Mouse (Mus musculus) adrenal gland, adult 8-10 months (tissue): ENCODE results near the gene Cdc42se1. TPM values are rescaled to one million over a fixed set of nuclear protein-coding genes. Genes with fewer than 3 reads are reported as not detected.
"Not testable (repeated sequence)": the region's sequence is repeated elsewhere in the genome, so short reads cannot be mapped to it uniquely, and the experiment has no call there.

ENCODE experiments used
- DNase-seq: peaks from one replicate; pipeline ENCODE4 v3.0.0; 2022
- total RNA-seq, 4 experiments: library from RNA; stranded (reverse); gene quantifications; 2 replicates each; pipeline ENCODE4 v1.2.4; 2022

Gene Cdc42se1
- total RNA-seq: 100 to 1,000 TPM in 2 of 4 experiments, 10 to 100 TPM in 2; 81.4 to 119 (median 97.4) TPM

GRCm38 (mm10) chr3:95228148-95228893 is at the start of gene Cdc42se1:
TSS of gene Cdc42se1 (plus strand) at chr3:95228732.
- DNase-seq: peak; percentile 84

DNA sequence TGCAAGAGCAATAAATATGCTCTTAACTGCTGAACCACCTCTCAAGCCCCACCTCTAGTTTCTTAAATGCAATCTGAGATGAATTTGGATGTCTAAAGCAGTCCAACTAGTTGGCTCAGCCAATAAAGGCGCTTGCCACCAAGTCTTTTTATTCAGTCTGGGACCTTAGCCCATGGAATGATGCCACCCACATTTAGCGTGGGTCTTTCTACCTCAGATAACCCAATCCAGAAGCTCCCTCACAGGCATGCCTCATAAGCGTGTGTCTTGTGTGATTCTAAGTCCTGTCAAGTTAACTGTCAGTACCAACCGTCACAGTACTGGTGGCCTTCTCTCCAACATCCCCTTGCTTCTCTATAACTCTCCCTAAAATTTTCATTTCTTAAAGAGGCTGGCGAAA is 49.6 kb upstream of the Cdc42se1 start:
- no peak for DNase-seq

- no peak for DNase-seq
Observed at GRCm38 (mm10) chr3:95179890-95180289, 48.6 kb upstream of the Cdc42se1 start.

DNA sequence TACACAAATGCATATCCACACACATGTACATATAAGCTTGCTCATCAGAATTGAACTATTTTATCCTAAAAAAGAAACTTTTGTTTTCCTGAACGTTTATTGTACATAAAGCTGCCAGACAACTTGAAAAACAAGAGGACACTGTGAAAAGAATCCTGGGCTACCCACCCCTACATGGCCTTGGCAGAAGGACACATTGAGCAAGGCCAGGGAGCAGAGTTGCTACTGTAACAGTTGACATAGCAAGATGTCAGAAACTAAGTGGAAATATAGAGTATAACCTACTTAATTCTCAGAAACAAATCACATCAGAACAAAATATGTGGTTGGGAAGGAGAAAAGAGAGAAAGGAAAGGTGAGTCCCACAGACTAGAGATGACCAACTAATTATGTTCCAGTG is 46.7 kb upstream of the Cdc42se1 start:
- peak; percentile 46 for DNase-seq

DNA sequence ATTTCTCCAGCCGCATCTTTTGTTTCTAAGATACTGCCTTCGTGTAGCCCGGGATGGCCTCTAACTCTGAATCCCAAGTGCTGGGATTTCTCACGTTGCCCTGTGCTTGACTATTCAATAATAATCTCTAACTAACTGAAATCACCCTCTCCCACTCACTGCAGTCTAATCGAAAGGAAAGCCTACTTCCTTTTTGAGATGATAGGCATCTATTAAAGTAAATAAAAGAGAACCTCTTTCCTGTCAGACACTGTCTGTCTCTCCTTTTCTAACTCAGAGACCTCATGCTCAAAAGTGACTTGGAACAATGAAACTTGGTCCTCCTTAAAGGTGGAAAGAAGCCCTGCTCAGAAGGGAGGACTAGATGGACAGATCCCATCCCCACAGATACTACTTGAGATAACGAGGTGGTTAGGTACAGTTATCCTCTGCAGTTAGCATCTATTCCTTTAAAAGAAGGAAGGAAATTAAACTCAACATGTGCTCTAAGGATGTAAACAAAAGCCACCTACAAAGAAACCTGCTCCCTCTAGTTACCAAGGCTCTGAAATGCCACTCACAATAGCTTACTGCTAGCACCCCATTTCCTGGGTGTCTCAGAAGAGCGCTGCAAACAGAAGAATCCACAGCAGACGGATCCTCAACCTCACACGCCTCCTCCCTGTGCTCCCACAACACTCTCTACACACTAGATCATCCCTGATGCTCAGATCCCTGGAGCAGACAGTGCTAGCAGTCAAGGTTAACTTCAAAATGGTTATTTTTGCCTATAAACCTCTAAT is 43.5 kb upstream of the Cdc42se1 start:
- no peak for DNase-seq

DNA sequence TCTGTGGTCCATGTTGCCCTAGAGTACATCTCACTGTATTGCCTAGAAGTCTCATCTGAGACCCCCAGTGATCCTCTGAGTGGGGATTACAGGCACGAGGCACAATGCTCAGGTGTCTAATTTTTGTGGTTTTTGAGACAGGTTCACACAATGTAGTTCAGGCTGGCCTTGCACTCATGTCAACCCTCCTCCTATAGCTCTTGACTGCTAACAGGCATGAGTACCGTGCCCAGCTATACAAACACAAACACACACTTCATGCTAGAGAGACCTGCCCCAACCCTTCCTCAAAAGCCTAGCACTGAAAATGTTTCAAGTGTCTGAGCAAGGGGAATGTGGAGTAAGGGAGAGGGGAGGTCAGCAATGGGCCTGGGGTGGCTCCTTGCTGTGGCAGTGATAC is 42.4 kb upstream of the Cdc42se1 start:
- DNase-seq: no peak

- no peak for DNase-seq
Observed at GRCm38 (mm10) chr3:95186888-95187287, 41.6 kb upstream of the Cdc42se1 start.

DNA sequence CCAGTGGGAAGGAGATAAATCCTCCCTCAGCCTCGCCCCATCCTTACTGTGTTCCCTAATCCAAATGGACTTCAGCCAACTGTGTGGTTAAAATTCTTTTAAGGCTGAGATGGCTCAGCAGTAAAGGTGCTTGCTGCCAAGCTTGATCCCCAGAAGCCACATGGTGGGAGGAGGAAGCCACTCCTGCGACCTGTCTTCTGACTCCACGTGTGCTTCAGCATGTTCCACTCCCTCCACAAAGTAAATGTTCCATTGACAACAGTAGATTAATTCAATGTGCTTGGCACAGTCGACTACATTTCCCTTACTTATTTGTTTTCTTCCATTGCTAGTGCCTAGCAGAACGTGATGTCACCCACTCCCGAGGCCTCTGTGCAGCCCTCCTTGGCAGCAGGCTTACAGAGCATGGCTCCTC is 33.8 kb upstream of the Cdc42se1 start:
- DNase-seq: no peak

DNA sequence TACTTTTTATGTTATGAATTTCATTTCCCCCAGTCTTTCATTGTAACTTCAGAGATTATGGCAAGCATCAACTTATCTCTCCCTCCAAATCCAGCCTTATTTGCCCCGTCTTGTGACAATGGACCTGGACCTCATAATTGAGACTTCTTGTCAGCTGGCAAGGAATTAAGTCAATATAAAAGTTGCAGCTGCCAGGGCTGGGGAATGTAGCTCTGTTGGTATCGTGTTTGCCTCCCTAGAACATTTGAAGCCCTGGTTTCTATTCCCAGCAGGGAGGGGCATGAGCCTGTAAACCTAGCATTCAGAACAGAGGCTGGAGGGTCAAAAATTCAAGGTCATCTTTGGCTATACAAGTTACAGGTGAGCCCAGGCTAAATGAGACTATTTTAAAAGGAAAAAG is 32.8 kb upstream of the Cdc42se1 start:
- DNase-seq: no peak

- DNase-seq: no peak
Observed at GRCm38 (mm10) chr3:95199101-95199500, 29.4 kb upstream of the Cdc42se1 start.

DNA sequence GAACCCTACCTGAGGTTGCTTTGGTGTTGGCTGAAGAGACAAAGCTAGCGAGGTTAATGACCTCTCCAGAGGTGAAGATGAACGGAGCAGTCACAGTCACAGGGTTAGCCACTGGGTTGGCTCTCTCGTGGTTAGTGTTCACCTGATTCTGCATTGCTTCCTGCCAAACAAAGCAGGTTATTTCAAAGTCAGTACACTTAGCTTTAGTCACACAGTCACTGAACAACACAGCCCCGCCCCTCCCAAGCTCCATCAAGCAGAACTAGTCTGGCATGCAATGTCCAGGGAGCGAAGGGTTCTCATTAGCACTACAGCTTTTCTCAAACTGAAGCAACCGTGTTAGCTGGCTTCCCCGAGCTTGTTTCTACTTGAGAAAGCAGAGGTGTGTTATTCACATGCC is 28.4 kb upstream of the Cdc42se1 start:
- DNase-seq: no peak

GRCm38 (mm10) chr3:95200562-95200961 is 28.0 kb upstream of the Cdc42se1 start:
- no peak for DNase-seq

DNA sequence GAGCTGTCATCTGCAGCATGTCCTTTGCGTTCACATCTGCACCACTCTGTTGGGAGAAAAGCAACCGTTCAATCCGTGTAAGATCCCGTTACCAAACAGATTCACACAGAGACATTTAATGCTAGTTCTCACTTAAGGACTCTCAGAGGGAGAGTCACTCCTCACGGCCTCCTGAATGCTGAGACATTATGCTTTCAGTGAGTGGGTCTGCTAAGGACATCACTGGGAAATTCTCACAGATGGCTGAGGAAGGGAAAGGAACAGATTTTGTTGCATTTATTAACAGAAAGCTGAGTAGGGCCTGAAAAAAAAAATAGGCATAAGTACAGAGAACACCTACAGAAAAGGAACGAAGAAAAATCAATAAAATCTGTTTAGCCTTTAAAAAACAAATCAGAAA is 24.7 kb upstream of the Cdc42se1 start:
- DNase-seq: no peak

GRCm38 (mm10) chr3:95208286-95208685 is 20.2 kb upstream of the Cdc42se1 start:
- no peak for DNase-seq

DNA sequence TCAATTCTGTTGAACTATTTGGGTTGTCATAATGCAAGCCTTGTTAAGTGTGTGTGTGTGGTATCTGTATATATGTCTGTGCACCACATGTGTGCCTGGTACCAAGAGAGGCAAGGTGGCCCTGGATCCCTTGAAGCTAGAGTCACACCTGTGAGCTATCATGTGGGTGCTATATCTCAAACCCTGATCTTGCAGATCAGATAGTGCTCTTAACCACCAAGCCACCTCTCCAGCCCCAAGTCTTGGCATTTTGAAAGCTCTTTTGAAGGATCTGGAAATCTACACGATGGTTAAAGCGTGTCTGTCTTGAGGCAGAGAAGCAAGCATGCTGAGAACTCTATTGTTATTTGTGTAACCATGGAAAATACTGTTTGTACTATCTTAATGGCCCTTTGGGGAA is 17.9 kb upstream of the Cdc42se1 start:
- DNase-seq: no peak

GRCm38 (mm10) chr3:95212889-95213608 is 15.5 kb upstream of the Cdc42se1 start:
- not testable (repeated sequence) for DNase-seq

DNA sequence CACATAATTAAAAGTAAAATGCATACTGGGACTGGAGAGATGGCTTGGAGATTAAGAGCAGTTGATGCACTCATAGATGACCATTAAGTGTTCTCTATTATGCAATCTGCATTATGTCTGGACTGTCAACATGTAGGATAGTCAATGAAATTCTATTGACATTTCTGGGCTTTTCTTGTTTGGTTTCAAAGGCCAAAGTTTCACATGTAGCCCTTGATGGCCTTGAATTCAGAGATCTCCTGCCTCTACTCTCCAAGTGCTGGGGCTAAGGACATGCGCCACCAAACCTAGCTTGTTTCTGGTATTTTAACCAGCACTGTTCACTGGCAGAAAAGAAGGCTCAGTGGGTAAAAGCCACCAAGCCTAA is 14.9 kb upstream of the Cdc42se1 start:
- no peak for DNase-seq

GRCm38 (mm10) chr3:95216655-95217254 is 11.8 kb upstream of the Cdc42se1 start:
- no peak for DNase-seq

GRCm38 (mm10) chr3:95217255-95218134 is 11.0 kb upstream of the Cdc42se1 start, which contains the start of gene Gabpb2:
TSS of gene Gabpb2 (minus strand) at chr3:95217916.
- DNase-seq: peak; percentile 92

DNA sequence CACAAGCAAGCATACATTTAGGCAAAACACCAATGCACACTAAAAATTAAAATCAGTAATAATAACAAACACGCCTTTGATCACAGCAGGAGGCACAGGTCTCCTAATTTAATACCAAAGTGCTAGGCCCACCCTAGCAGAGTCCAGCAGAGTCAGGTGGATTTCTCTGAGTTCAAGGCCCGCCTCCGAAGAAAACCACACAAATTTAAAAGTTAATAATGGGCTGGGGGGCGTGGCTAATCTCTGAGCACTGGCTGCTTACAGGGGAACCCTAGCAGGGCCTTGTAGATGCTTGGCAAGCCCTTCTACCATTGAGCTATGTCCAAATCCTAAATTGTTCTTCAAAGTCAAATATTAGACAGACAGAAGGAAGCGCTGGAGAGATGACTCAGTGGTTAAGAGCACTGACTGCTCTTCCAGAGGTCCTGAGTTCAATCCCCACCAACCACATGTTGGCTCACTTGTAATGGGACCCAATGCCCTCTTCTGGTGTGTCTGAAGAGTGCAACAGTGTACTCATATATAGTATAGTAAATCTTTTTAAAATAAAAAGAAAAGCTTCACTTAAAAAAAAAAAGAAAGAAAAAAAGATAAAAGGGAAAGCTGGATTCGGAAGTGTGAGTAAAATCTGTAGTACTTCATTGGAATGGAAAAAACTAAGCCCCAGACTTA is 9.9 kb upstream of the Cdc42se1 start:
- DNase-seq: no peak

DNA sequence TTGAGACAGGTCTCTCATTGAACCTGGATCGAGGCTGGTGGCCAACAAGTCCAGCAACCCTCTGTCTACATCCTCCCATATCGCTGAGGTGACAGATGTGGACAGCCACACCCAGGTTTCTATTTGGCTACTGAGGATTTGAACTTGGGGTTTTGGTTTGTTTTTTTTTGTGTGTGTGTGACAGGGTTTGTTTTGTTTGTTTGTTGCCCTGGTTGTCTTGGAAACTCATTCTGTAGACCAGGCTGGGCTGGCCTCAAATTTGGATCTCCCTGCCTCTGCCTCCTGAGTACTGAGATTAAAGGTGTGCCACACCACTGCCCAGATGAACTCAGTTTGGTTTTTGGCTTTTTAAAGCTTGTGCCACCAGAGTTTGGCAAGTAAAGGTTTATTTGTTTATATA is 5.5 kb upstream of the Cdc42se1 start:
- DNase-seq: no peak
